Mouse (Mus musculus): ENCODE results near the gene S100g. TPM values are rescaled to one million over a fixed set of nuclear protein-coding genes. Genes with fewer than 3 reads are reported as not detected.

S100g gene
- polyA plus RNA-seq (2015; fragmentation: Nextera tagmentation; extraction: Ambion mirVana) = 0.33 TPM in 1 of 2 replicates, not detected in the other

DNA sequence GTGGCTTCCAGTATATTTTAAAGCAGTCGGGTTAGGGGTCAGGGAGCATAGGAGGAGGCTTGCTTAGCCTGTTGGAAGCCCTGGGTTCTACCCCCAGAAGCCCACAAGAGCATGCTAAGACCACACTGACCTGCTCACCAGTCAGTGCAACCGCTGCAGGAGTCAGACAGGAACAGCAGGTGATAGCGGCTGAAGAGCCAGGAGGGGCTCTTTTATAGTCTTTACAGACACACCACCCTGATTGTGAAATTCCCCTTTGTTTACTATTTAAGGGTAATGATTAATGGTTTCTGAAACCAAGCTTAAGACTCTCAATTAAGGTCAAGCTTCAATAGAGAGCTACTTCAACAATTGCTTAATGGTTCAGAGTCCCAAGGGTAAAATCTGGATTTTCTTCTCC, at the start of gene S100g:
Gene S100g (minus strand): TSS at position 217 of the 400 bp plus-strand sequence.
- no peak for ATAC-seq (replicated peaks; ENCODE audit: insufficient number of reproducible peaks, insufficient read depth, low FRiP score, low read depth)
- Histone ChIP-seq H3K9ac (no peak within 1 kb of the TSS), H3K27ac (no peak within 1 kb of the TSS), H3K27me3 (no peaks in the 10 kb centered on the region), H3K9me3 (replicated peaks) (no peaks in the 10 kb centered on the region), H3K36me3 (no peaks in the 10 kb centered on the region), H3K4me3 (no peak within 1 kb of the TSS), H3K4me1 (replicated peaks) (no peaks in the 10 kb centered on the region), H3K4me2 (no peak within 1 kb of the TSS)
- 55% methylated on average over 3 of the region's 3 CpGs for whole genome bisulfite sequencing

DNA sequence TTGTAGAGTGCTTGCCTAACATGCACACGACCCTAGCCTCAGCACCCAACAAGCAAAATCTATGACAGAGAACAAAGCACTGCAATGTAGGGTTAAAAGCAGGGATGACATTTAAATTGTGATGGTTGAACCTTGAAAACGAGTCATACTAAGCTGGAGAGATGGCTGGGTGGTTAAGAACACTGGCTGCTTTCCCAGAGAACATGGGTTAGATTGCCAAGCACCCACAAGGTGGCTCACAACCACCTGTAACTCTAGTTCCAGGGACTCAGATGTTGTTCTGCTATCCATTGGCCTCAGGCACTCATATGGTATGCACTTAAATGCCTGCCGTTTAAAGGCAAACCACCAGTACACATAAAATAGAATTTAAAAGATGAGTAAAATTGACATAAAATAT, 27.7 kb upstream of the S100g start:
- no peaks in the 10 kb centered on the region for H3K9me3 ChIP-seq (replicated peaks)
- no peak overlapping the region for H3K4me3 ChIP-seq
- H3K27me3 ChIP-seq = no peaks in the 10 kb centered on the region
- WGBS = 68% methylated on average over 3 of the region's 3 CpGs
- no peak overlapping the region for H3K9ac ChIP-seq
- no peak for ATAC-seq (replicated peaks; ENCODE audit: insufficient number of reproducible peaks, insufficient read depth, low FRiP score, low read depth)
- H3K4me2 ChIP-seq = no peak overlapping the region
- H3K4me1 ChIP-seq (replicated peaks) = no peaks in the 10 kb centered on the region
- no peaks in the 10 kb centered on the region for H3K36me3 ChIP-seq
- H3K27ac ChIP-seq = no peak overlapping the region

DNA sequence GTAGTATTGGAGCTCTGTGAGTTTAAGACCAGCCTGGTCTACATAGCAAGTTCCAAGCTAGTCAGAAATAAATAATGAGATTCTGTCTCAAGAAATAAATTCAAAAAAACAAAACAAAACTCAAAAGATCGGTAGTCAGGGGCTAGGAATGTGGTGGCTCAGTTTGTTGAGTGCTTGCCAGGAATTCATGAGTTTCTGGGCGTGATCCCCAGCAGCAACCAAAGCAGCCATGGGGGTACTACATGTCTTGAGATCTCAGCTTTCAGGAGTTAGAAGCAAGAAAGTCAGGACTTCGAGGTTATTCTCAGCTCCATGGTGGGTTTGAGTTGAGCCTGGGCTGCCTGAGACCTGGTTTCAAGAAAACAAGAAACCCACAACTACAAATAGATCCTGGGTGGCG, 27.0 kb upstream of the S100g start:
- Histone ChIP-seq H3K27ac (no peak overlapping the region), H3K9me3 (replicated peaks) (no peaks in the 10 kb centered on the region), H3K27me3 (no peaks in the 10 kb centered on the region), H3K36me3 (no peaks in the 10 kb centered on the region), H3K4me3 (no peak overlapping the region), H3K4me1 (replicated peaks) (no peaks in the 10 kb centered on the region), H3K4me2 (no peak overlapping the region), H3K9ac (no peak overlapping the region)
- 75% methylated on average over 4 of the region's 4 CpGs for WGBS
- no peak for ATAC-seq (replicated peaks; ENCODE audit: insufficient number of reproducible peaks, insufficient read depth, low FRiP score, low read depth)

DNA sequence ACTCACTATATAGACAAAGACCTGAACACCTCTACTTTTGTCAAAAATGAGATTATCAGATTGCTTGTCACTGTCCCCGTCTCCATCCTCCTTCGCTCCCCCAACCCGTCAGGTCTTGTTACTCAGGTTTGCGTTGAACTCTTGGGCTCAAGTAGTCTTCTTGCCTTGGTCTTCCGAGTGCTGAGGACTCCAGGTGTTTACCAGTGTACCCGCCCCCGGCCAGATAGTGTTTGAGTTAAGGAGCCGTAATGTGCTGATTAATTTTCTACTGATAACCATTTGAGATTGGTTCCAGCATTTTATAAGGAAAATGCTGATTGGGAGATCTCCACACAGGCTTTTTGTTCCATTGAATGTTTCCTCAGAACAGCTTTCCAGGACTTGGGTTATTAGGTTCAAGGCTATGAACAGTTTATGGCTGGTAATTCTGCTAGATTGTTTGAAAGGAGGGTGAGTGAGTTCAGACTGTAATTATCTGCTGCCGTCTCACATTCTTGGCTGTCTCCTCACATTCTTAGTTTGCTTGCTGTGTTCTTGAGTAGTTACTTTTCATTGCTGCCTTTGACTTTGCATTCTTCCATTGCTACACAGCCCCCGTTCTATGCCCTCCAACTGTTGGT, 22.6 kb upstream of the S100g start:
- no peak overlapping the region for H3K4me3 ChIP-seq
- H3K27me3 ChIP-seq = no peaks in the 10 kb centered on the region
- H3K4me1 ChIP-seq (replicated peaks) = no peaks in the 10 kb centered on the region
- no peaks in the 10 kb centered on the region for H3K9me3 ChIP-seq (replicated peaks)
- no peak overlapping the region for H3K9ac ChIP-seq
- no peaks in the 10 kb centered on the region for H3K36me3 ChIP-seq
- no peak for ATAC-seq (replicated peaks; ENCODE audit: insufficient number of reproducible peaks, insufficient read depth, low FRiP score, low read depth)
- WGBS = 90% methylated on average over 10 of the region's 10 CpGs
- H3K27ac ChIP-seq = no peak overlapping the region
- H3K4me2 ChIP-seq = no peak overlapping the region

DNA sequence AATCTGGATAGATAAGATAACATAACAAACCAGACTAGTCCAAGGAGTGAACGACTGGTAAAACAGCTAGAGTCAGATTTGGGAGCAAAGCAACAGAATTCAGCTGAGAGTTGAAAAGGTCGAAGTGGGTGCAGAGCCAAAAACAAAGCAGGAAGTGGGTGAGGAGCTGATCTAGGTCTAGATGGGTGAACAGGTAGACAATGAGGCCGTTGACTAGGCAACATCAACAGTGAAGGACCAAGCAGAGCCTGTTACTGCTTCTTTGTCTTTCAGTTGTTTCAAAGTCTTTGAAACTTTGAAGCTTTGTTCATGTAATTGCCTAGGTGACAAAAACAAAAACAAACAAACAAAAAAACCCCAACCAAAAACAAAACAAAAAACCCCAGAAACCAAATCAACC, 11.8 kb upstream of the S100g start:
- no peaks in the 10 kb centered on the region for H3K27me3 ChIP-seq
- no peaks in the 10 kb centered on the region for H3K4me1 ChIP-seq (replicated peaks)
- no peak overlapping the region for H3K4me3 ChIP-seq
- no peak overlapping the region for H3K9ac ChIP-seq
- WGBS = 70% methylated on average over 3 of the region's 3 CpGs
- no peak overlapping the region for H3K27ac ChIP-seq
- no peaks in the 10 kb centered on the region for H3K9me3 ChIP-seq (replicated peaks)
- H3K36me3 ChIP-seq = no peaks in the 10 kb centered on the region
- ATAC-seq (replicated peaks; ENCODE audit: insufficient number of reproducible peaks, insufficient read depth, low FRiP score, low read depth) = no peak
- no peak overlapping the region for H3K4me2 ChIP-seq

DNA sequence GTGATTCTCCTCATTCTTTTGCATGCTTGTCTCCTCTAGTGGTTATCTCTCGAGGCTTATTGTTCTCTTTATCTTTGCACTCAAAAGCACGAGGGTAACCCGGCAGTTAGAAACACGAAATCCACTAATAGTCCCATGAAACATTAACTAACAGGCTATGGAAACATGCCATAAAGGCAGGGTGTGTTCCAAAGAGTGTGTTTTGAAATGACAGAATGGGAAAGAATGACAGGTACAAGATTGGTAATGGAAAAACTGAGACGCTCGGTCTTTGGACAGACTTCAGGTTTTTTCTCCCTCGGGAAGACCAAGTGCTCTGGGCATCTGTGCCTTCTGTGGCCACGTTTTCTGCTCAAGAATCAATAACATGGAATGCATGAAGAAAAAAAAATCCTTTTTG, 3.1 kb upstream of the S100g start:
- no peaks in the 10 kb centered on the region for H3K9me3 ChIP-seq (replicated peaks)
- H3K27ac ChIP-seq = no peak overlapping the region
- H3K4me1 ChIP-seq (replicated peaks) = no peaks in the 10 kb centered on the region
- ATAC-seq (replicated peaks; ENCODE audit: insufficient number of reproducible peaks, insufficient read depth, low FRiP score, low read depth) = no peak
- H3K4me3 ChIP-seq = no peak overlapping the region
- H3K4me2 ChIP-seq = no peak overlapping the region
- H3K27me3 ChIP-seq = no peaks in the 10 kb centered on the region
- 42% methylated on average over 8 of the region's 8 CpGs for WGBS
- no peak overlapping the region for H3K9ac ChIP-seq
- no peaks in the 10 kb centered on the region for H3K36me3 ChIP-seq

DNA sequence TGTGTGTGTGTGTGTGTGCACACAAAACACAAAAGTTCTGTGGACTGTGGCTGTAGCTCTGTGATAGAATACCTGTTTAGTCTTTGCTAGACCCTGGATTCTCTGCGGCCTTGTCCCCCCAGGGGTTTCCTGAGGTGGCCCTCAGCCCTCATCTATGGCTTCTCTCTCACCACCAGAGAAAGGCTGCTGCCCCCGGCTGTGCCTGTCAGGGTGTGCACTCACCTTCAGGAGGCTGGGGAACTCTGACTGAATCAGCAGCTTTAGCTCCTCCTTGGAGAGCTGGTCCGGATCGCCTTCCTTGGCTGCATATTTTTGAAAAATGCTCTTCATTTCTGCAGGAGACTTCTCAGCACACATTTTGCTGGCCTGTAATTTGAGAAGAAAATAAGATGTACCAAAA, 559 bp downstream of the S100g start:
- WGBS = 62% methylated on average over 4 of the region's 4 CpGs
- no peak for ATAC-seq (replicated peaks; ENCODE audit: insufficient number of reproducible peaks, insufficient read depth, low FRiP score, low read depth)
- no peaks in the 10 kb centered on the region for H3K36me3 ChIP-seq

DNA sequence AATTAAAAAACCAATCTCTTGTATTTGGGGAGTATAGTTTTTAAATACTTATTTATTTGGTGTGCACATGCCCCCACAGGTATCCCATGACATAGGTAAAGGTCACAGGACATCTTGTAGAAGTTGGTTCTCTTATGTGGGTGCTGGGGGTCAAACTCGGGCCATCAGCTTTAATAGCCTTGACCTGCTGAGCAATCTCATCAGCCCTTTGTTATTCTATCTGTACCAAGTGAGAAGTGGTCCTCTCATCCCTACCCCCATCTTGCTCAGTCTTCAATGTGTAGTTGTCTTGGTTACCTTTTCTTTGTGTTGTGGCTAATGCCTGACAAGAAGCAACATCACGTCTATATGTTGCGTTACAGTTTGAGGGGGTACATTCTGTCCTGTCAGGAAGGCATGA, 6.5 kb downstream of the S100g start:
- Histone ChIP-seq H3K4me2 (no peak overlapping the region), H3K27ac (no peak overlapping the region), H3K9ac (no peak overlapping the region), H3K27me3 (no peaks in the 10 kb centered on the region), H3K4me3 (no peak overlapping the region), H3K4me1 (replicated peaks) (no peaks in the 10 kb centered on the region), H3K9me3 (replicated peaks) (no peaks in the 10 kb centered on the region), H3K36me3 (no peaks in the 10 kb centered on the region)
- 82% methylated on average over 3 of the region's 3 CpGs for WGBS
- ATAC-seq (replicated peaks; ENCODE audit: insufficient number of reproducible peaks, insufficient read depth, low FRiP score, low read depth) = no peak

More for the DNA sequence above, 559 bp downstream of the S100g start:
- no peak overlapping the region for H3K9ac ChIP-seq
- no peaks in the 10 kb centered on the region for H3K4me1 ChIP-seq (replicated peaks)
- no peaks in the 10 kb centered on the region for H3K9me3 ChIP-seq (replicated peaks)
- H3K27me3 ChIP-seq = no peaks in the 10 kb centered on the region
- H3K4me3 ChIP-seq = no peak overlapping the region
- no peak overlapping the region for H3K27ac ChIP-seq
- no peak overlapping the region for H3K4me2 ChIP-seq

DNA sequence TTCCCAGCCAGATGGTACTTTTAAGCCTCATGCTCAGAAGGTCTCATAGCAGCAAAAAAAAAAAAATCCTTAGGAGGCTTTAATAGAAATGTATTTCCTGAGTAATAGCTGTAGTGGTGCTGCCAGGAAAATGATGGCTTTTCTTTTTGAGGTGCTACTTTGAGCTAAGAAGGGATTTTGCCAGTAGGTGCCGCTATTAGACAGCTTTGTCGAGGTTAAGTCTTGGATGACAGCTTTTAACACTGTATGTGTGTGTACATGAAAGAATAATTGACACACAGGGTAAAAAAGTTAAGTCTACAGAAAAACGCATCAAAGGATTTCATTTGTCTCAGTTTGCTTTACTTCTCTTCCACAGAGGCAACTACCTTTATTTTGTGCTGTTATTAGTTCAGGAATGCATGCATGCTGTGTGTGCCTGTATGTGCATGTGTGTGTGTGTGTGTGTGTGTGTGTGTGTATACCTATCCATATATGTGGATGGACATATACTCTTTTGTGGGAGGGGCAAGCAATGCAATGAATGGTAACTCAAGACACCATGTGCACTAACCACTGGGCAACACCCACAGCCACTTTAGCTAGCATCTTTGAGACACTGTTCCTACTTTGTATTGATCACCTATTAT, 14.5 kb downstream of the S100g start:
- WGBS = 34% methylated on average over 3 of the region's 3 CpGs
- no peaks in the 10 kb centered on the region for H3K27me3 ChIP-seq
- H3K27ac ChIP-seq = no peak overlapping the region
- no peaks in the 10 kb centered on the region for H3K4me1 ChIP-seq (replicated peaks)
- ATAC-seq (replicated peaks; ENCODE audit: insufficient number of reproducible peaks, insufficient read depth, low FRiP score, low read depth) = no peak
- H3K9me3 ChIP-seq (replicated peaks) = no peaks in the 10 kb centered on the region
- no peak overlapping the region for H3K9ac ChIP-seq
- H3K4me2 ChIP-seq = no peak overlapping the region
- H3K4me3 ChIP-seq = no peak overlapping the region
- no peaks in the 10 kb centered on the region for H3K36me3 ChIP-seq

DNA sequence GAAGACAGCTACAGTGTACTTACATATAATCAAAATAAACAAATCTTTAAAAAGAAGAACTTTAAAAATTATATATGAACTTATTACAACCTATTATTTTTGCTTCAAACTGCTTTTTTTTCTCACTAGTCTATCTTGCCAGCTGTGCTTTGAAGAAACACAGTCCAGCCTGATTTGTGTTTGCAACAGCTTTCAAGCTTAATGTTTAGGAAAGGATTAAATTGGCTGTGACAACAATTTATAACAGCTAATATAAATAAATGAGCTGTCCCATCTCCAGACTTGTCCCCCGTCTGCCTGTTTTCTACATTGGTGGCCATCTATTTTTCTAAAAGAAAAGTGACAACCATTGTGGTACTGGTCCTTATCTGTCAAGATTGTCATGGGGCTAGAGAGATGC, 22.4 kb downstream of the S100g start:
- Histone ChIP-seq H3K27ac (no peak overlapping the region), H3K4me1 (replicated peaks) (no peaks in the 10 kb centered on the region), H3K36me3 (no peaks in the 10 kb centered on the region), H3K4me2 (no peak overlapping the region), H3K4me3 (no peak overlapping the region), H3K9ac (no peak overlapping the region), H3K9me3 (replicated peaks) (no peaks in the 10 kb centered on the region), H3K27me3 (no peaks in the 10 kb centered on the region)
- ATAC-seq (replicated peaks; ENCODE audit: insufficient number of reproducible peaks, insufficient read depth, low FRiP score, low read depth) = no peak
- WGBS = 94% methylated on average over 1 of the region's 1 CpGs

DNA sequence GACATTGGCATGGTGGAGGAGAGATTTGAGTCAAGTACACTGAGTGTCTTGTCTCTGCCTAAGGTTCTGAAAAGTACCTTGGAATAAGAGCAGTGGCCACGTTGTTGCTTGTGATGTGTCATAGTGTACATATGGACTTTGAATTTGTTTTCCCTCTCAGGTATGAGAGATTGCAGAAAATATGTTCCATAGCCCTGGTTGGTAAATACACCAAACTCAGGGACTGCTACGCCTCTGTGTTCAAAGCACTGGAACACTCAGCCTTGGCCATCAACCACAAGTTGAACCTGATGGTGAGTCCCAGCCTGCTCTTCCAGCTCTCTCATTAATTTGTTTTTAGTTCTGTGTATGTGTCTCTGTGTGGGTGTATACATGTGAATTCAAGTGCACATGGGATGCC, 32.9 kb downstream of the S100g start:
- Histone ChIP-seq H3K9me3 (replicated peaks) (no peaks in the 10 kb centered on the region), H3K9ac (no peak overlapping the region), H3K4me2 (no peak overlapping the region), H3K4me3 (no peak overlapping the region), H3K27me3 (no peaks in the 10 kb centered on the region), H3K4me1 (replicated peaks) (no peaks in the 10 kb centered on the region), H3K27ac (no peak overlapping the region), H3K36me3 (peaks cover 10% of the 10 kb centered on the region)
- WGBS = 87% methylated on average over 2 of the region's 2 CpGs
- ATAC-seq (replicated peaks; ENCODE audit: insufficient number of reproducible peaks, insufficient read depth, low FRiP score, low read depth) = no peak

DNA sequence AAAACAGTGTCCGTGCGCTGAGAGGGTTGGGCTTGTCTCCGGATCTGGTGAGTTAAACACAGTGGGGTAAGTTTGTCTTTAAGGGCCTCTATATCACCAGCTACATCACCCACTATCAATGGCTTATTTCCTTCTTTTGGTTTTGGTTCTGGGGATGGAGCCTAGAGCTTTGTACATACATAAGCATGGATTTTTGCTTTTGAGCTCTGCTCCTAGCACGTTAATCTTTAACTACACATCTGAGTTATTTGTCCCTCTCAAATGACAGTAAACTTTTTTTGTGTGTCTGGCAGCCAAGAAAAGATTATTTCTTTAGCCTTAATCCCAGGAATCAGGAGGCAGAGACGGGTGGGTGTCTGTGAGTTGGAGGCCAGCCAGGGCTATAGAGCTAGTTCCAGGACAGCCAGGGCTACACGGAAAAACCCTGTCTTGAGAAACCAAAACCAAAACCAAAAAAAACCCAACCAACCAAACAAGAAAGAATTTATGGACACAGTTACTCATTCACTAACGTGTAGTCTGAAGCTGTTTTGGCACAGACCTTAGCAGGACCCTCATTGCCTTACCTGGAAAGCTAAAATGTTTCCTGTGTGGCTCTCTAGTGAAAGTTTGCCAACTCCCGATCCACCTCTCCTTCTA, 42.8 kb downstream of the S100g start:
- no peak for ATAC-seq (replicated peaks; ENCODE audit: insufficient number of reproducible peaks, insufficient read depth, low FRiP score, low read depth)
- WGBS = 71% methylated on average over 8 of the region's 8 CpGs
- H3K4me2 ChIP-seq = no peak overlapping the region

More for the DNA sequence above, 42.8 kb downstream of the S100g start:
- Histone ChIP-seq H3K9ac (no peak overlapping the region), H3K4me1 (replicated peaks) (no peaks in the 10 kb centered on the region), H3K36me3 (no peaks in the 10 kb centered on the region), H3K9me3 (replicated peaks) (no peaks in the 10 kb centered on the region), H3K27ac (no peak overlapping the region), H3K27me3 (no peaks in the 10 kb centered on the region), H3K4me3 (no peak overlapping the region)

Measured in heart, embryonic 15.5 days (tissue).